Mouse (Mus musculus) thymus, postnatal 36 days (tissue): ENCODE data around the gene Igsf11.
"Not testable (repeated sequence)": the region's sequence is repeated elsewhere in the genome, so short reads cannot be mapped to it uniquely, and the experiment has no call there.

ENCODE experiments used
- DNase-seq, 2 experiments: peaks; one replicate each; pipeline ENCODE4 v3.0.0; 2022; ENCODE audit warnings: mixed read lengths in 2 of 2

Igsf11 gene

DNA sequence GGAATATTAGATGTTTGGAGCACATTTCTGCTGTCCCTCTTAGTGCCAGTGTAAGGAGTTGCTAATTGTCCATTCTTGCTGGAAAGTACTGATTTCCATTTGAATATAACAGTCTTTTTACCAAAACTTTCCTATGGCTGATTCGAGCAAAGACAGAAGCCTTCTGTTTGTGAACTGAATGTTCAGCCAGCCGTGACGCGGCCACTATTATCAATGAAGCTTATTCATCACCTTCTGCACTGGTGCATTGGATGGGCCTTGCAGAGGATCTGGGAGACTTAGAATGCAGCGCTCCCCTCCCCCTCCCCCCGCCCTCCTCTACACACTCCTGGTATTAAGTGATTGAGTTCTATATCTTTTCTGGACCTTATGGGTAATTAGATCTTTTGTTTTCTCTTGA lies 48.8 kb downstream of the Igsf11 start:
- DNase-seq: no peak

- DNase-seq: no peak
Measured at GRCm38 (mm10) chr16:38943706-38944550, 51.5 kb downstream of the Igsf11 start.

DNA sequence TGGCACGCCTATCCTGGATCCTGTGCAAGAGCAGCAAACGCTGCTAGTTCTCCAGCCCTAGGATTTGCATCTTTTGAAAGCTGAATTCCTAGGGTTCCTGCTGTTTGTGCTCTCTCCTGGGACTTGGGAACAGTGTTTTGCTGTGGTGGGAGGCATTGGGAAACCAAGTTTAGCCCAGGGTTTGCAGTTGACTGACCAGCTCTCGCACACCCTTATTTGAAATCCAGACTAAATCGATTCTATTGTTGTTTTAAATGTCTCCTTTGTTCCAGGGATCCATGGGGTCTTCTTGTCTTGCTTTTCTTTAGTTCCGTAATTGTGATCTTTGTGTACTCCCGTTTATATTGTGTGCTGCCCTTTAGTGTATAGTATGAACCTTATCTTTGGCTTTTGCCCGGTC lies 52.6 kb downstream of the Igsf11 start:
- DNase-seq: no peak

GRCm38 (mm10) chr16:38945581-38945981 lies 53.1 kb downstream of the Igsf11 start:
- DNase-seq: no peak

- no peak for DNase-seq
Measured at GRCm38 (mm10) chr16:38946453-38946852, 54.0 kb downstream of the Igsf11 start.

- no peak for DNase-seq
Measured at GRCm38 (mm10) chr16:38947141-38947879, 54.8 kb downstream of the Igsf11 start.

DNA sequence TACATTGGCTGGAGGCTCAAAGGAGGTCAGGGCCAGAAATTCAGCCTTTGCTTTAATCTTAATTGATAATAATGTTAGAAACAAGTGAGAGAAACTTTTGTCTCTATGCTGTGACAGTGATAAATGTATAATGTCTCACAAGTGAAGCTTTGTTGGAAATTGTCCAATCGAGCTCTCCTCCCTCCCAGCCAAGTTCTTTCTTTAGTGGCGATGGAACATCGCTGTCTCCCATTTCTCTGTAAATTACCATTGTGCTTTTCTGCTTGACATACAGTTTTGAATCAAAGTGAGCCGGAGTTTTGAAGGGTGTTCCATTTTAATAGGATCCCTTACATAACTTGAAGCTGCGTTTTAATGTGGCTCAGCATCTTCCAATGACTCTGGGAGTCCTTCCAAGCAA lies 56.0 kb downstream of the Igsf11 start:
- DNase-seq: no peak

DNA sequence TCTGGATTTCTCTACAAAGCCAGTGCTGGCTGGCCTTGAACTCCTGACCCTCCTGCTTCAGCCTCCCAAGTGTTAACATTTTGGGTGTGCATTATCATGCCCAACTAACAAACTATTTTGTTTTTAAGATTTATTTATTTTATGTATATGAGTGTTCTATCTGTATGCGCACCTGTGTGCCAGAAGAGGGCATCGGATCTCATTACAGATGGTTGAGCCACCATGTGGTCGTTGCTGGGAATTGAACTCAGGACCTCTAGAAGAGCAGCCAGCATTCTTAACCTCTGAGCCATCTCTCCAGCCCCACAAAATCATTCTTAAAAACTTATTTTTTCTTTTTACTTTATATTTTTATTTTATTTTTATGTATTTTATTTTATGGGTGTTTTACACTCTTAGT lies 60.4 kb downstream of the Igsf11 start:
- no peak for DNase-seq

DNA sequence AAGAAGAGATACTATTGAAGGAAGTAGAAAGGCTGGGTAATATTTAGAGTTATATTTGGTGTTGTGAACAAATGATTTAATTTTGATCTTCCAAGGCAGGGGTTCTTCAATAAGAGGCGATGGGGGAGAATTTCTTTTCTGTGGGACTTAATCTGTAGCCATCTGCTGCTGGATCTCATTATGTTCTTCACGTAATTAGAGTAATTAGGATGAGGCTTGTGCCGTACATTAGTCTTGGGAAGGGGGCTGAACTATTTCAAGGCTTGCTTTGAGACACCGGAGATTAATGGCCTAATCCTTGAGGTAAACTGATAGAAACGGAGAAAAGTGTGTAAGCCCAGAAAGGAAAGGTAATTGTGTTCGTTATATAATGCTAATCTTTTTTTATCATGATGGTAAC lies 61.4 kb downstream of the Igsf11 start:
- DNase-seq: no peak

GRCm38 (mm10) chr16:38954501-38955288 lies 62.2 kb downstream of the Igsf11 start:
- DNase-seq: no peak

- DNase-seq: no peak
Measured at GRCm38 (mm10) chr16:38955296-38955695, 62.8 kb downstream of the Igsf11 start.

GRCm38 (mm10) chr16:38958801-38959200 lies 66.3 kb downstream of the Igsf11 start:
- no peak for DNase-seq

DNA sequence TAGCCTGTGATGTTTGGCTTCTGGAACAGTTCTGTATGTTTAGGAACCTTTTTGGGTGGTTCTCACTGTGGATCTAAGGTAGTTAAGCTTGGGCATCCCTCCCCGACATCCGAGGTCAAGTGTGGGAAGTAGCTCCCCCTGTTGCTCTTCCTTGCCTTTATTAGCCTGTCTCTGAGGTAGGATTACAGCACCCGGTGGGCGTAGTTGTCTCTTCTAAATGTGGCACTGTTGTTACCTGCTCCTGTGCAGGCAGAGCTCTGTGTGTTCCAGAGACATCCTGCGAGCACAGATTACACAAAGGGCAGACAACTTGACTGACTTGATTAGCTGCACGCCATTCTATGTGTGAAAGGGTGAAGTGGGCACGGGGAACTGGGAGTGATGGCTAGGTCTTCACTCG lies 68.1 kb downstream of the Igsf11 start:
- no peak for DNase-seq

DNA sequence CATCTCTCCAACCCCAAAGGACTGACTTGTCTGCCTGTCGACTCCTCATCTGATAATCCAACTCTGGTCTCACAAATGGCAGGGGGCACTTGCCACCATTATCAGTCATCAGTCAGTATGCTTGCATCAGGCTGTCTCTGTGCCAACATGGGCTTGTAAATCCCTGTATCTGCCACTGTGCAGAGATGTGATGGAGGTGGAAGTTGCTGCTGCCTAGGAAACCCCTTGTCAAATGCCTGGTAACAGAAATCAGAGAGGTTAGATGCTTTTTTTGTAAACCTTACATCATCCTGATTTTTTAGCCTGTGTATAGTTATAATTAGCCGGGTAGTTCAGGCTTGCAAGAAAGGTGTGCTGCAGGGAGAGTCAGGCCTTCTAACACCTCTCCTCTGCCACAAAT lies 69.4 kb downstream of the Igsf11 start:
- DNase-seq: no peak

DNA sequence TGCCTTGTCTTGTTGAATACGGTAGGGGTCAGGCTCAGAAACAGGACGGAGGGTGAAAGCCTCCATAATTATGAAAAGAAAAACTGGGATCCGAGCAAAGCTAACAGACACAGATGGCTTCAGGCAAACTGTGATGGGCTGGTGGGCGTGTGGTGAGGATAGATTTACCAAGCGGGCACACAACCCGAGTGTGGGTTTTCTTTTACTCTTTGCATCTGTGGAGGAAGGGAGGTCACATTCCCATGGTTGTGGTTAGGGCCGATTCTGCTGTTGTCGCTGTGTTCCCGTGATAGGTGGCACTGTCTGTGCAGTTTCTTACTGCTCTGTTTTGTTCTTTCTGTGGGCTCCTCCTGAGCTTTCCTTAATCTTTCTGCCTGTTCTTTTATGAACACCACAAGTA lies 70.2 kb downstream of the Igsf11 start:
- DNase-seq: no peak

DNA sequence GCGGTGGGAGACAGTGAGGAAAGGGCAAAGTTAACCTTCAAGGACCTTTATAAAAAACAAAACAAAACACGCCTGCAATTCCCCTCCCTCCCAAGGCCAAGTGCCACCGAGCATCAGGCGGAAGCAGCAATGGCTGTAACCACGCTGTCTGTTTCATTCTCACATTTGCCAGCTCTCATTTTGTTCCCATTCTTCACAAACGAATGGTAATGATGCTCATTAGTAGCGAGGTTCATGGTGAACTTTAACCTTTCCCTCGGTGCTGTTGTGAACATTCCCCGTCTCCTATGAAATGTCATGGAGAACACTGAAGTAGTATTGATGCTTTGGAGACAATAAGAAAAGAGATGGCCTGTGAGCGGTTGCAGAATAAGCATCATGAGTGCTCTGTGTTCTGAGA lies 74.6 kb downstream of the Igsf11 start:
- DNase-seq: no peak

DNA sequence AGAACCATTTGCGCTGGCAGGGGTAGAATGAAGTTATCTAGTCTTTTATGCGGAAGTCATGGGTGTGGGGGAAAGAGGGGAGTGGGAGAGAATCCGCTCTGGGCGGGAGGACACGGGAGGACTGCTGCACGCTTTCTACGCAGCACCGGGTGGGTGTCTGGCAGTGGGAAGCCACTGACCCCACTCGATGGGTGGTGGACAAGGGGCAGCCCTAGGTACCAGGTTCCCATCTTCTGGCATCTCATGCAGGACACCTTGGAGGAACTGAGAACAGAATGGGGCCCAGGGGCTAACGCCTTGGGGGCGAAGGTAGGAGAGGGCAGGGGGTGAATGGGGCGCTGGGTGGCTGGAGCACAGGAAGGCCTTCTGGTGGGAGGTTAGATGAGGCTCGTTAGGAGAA lies 83.7 kb downstream of the Igsf11 start:
- DNase-seq: no peak

DNA sequence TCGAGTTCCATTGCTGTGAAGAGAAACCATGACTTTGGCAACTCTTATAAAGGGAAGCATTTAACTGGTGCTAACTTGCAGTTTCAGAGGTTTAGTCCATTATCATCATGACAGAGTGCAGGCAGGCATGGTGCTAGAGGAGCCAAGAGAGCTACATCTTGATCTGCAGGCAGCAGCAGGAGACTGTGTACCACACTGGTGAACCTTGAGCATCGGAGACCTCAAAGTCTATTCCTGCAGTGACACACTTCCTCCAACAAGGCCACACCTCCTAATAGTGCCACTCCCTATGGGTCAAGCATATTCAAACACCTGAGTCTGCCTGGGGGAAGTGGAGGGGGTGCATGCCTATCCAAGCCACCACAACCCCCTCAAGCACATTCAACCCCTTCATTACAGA lies 86.1 kb downstream of the Igsf11 start:
- no peak for DNase-seq

- no peak for DNase-seq
Measured at GRCm38 (mm10) chr16:38980546-38980945, 88.1 kb downstream of the Igsf11 start.

DNA sequence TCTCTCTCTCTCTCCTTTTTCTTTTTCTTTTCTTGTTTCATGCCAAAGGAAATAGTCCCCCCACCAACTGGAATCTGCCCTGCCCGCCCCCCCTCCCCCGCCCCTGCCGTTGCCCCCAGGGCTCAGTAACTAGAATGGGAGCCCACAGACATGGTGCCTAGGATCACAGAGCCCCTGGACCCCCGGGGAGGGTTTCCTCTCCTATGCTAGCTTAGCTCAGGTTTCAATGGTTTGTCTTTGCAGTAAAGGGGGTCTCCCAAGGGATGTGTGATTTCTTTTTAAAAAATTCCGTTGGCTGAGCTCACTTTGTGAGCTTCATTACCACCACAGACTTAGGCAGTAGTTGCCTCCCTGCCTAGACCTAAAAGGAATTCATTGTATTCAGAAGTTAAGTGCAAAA lies 89.6 kb downstream of the Igsf11 start:
- no peak for DNase-seq

DNA sequence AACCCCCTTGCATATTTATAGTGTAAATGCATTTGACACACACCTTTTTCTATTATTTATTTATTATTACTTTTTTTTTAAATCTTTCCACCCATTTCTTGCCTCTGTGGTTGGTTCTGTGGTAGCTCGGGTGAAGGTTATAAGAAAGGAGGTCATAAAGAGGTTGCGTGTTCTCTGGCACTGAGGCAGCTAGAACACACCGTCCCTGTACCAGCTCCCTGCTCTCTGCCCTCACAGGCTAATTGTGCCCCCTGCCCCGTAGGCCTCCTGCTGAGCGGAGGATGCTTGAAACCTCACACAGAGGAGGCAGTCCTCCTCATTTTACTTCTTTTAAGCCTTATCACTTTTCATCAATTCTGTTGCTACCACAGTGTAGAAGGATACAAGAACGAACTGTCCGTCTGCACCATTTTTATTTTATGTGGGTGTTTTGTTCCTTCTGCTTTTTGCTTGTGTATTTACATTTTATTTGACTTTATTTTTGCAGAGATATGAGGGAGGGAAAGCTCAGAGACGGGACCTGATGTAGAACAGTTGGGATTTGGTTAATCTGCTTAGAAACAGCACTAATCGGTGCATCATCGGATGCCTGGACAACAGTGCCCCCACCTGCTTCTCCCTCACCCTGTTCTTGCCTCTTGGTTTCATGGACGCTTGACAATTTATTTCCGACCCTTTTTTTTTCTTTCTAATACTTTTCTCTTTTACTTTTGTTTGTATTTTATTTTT lies 90.2 kb downstream of the Igsf11 start:
- DNase-seq: no peak

DNA sequence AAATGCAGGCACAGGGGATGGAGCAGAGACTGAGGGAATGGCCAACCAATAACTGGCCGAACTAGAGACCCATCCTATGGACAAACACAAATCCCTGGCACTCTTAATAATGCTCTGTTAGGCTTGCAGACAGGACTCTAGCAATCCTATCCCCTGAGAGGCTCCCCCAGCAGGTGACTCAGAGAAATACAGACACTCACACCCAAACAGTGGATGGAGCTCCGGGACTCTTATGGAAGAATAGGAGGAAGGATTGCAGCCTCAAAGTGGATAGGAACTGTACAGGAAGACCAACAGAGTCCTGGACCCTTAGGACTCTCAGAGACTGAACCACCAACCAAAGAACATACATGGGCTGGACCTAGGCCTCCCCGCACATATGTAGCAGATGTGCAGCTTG lies 91.4 kb downstream of the Igsf11 start:
- DNase-seq: not testable (repeated sequence)

DNA sequence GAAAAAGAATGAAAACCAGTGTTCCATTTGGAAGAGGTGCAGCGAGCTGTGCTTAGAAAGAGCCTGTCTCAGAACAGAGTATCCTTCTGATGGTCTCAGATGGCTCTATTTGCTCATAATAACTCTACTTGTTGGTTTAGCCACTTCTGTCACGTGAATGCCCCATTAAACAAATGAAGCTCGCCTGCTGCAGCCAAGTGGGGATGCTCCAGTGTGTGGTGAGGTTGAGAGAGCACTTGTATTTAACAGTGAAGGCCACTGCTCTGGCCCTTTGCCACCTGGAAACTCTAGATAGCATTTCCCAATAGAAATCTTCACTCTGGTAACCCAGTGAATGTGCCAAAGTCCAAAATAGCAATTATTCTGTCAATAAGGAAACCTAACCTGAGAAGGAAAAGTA lies 92.9 kb downstream of the Igsf11 start:
- no peak for DNase-seq
